Mouse (Mus musculus) stomach, embryonic 16.5 days (tissue): ENCODE results near the gene Zglp1. TPM values are rescaled to one million over a fixed set of nuclear protein-coding genes. Genes with fewer than 3 reads are reported as not detected.

Source experiments
- ATAC-seq: fragments of 200-750 bp; cut with Nextera tagmentation; 2 replicates; pipeline ENCODE4 v1.8.0; 2017; ENCODE audit warnings: moderate number of reproducible peaks, moderate TSS enrichment; ENCODE audit not compliant: insufficient read depth, low FRiP score
- H3K27ac ChIP-seq: fragments of 300-500 bp; sonication (generic); 2 replicates; pipeline ENCODE4 v1.5.1; 2014; ENCODE audit warnings: low read length
- H3K27me3 ChIP-seq: fragments of 300-500 bp; sonication (generic); 2 replicates; pipeline ENCODE4 v1.6.1; 2014; ENCODE audit warnings: low read length, control low read depth, mixed read lengths; ENCODE audit not compliant: control insufficient read depth, insufficient read depth
- H3K36me3 ChIP-seq: fragments of 300-500 bp; sonication (generic); 2 replicates; pipeline ENCODE4 v1.6.1; 2014; ENCODE audit warnings: low read length; ENCODE audit not compliant: control insufficient read depth, insufficient read depth
- H3K4me1 ChIP-seq: fragments of 300-500 bp; sonication (generic); 2 replicates; pipeline ENCODE4 v1.6.1; 2014; ENCODE audit warnings: low read length, control low read depth, mixed read lengths; ENCODE audit not compliant: control insufficient read depth, insufficient read depth
- H3K4me2 ChIP-seq: fragments of 300-500 bp; sonication (generic); 2 replicates; pipeline ENCODE4 v1.6.1; 2014; ENCODE audit warnings: low read depth, low read length, mixed read lengths
- H3K4me3 ChIP-seq: fragments of 300-500 bp; sonication (generic); replicated peaks from 2 replicates; pipeline ENCODE4 v1.5.1; 2014; ENCODE audit warnings: mild to moderate bottlenecking, low read length
- H3K9ac ChIP-seq: fragments of 300-500 bp; sonication (generic); 2 replicates; pipeline ENCODE4 v1.6.1; 2014; ENCODE audit warnings: low read length
- H3K9me3 ChIP-seq: fragments of 300-500 bp; sonication (generic); replicated peaks from 2 replicates; pipeline ENCODE4 v1.6.1; 2016; ENCODE audit warnings: low read length, control low read depth; ENCODE audit not compliant: control insufficient read depth
- WGBS: fragments of 180-500 bp; shearing (Covaris S2); extraction: QIAGEN DNeasy Blood & Tissue Kit; methylation state at CpG from one replicate; pipeline ENCODE4 v1.1.7; 2014; 5-methylcytosine and 5-hydroxymethylcytosine counted together
- polyA plus RNA-seq: library from polyadenylated mRNA; unstranded; fragments of >200 nt; fragmentation: Nextera tagmentation; extraction: Ambion mirVana; gene quantifications from 2 replicates; pipeline ENCODE4 v1.2.1, GENCODE M21; 2015

The Zglp1 gene
- polyA plus RNA-seq, 1 experiment from 2014 or later: 0.89 TPM

- Histone ChIP-seq H3K4me3 (no peak overlapping the region), H3K36me3 (no peaks in the 10 kb centered on the region), H3K9ac (no peak overlapping the region), H3K27me3 (peaks cover 10% of the 10 kb centered on the region; the same call in 1 of the 2 replicates), H3K9me3 (no peaks in the 10 kb centered on the region), H3K27ac (no peak overlapping the region), H3K4me1 (peaks cover 15% of the 10 kb centered on the region), H3K4me2 (no peak overlapping the region)
- 75% methylated on average over 12 of the region's 12 CpGs for WGBS
- ATAC-seq: no peak
These were observed 40.0 kb downstream of the Zglp1 start for GRCm38 (mm10) chr9:21026849-21027248.

GRCm38 (mm10) chr9:21025258-21025810 lies 41.6 kb downstream of the Zglp1 start:
- peak overlapping the region; percentile 36; the same call in 1 of the 2 replicates for H3K4me2 ChIP-seq
- 53% methylated on average over 19 of the region's 19 CpGs for WGBS
- H3K4me1 ChIP-seq: peaks cover 14% of the 10 kb centered on the region
- peak overlapping the region; percentile 68; the same call in 1 of the 2 replicates for H3K27ac ChIP-seq
- H3K27me3 ChIP-seq: 0 out of 2 replicates have a peak, but pooled peaks cover 8% of the 10 kb centered on the region
- H3K9ac ChIP-seq: peak overlapping the region; percentile 2; the same call in 1 of the 2 replicates
- H3K4me3 ChIP-seq: no peak overlapping the region; the same call in 1 of the 2 replicates
- H3K36me3 ChIP-seq: no peaks in the 10 kb centered on the region
- H3K9me3 ChIP-seq: no peaks in the 10 kb centered on the region
- ATAC-seq: peak; percentile 28; the same call in 1 of the 2 replicates

DNA sequence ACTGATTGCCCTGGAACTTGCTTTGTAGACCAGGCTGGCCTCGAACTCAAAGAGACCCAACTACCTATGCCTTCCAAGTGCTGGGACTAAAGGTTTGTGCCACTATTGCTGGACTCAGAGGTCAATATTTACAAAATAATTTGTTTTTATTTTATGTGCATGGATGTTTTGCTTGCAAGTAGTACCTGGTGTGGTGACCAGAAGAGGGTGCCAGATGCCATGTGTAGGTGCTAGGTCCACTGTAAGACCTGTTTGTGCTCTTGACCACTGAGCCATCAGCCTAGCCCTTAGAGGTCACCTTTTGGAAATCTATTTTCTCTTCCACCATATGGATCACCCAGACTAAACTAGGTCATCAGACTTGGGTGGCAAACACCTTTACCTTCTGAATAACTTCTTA lies 44.2 kb downstream of the Zglp1 start:
- Histone ChIP-seq H3K27ac (no peak overlapping the region), H3K4me1 (peaks cover 2% of the 10 kb centered on the region; the same call in 1 of the 2 replicates), H3K36me3 (no peaks in the 10 kb centered on the region), H3K27me3 (no peaks in the 10 kb centered on the region), H3K9me3 (no peaks in the 10 kb centered on the region), H3K4me2 (no peak overlapping the region), H3K4me3 (no peak overlapping the region), H3K9ac (no peak overlapping the region)
- WGBS: 79% methylated on average over 1 of the region's 1 CpGs
- ATAC-seq: no peak

DNA sequence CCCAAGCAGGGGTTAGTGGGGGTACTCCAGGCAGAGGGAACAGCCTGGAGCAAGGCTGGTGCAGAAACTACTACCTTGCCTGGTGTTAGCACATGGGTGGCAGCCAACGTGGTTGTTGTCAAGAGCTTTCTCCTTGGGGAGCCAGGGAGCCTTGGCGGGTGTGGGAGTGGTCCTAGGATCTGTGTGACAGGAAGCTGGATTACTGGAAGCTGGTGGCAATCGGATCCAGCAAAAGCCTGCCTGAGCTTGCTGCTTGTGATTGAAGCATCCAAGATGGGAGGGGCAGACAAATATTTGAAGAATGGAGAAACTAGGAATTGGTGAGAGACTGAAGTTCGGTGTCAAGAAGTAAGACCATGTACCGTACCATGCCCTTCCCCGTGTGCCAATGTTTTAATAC lies 44.6 kb downstream of the Zglp1 start:
- WGBS: 45% methylated on average over 6 of the region's 6 CpGs
- ATAC-seq: no peak
- H3K4me1 ChIP-seq: peaks cover 4% of the 10 kb centered on the region; the same call in 1 of the 2 replicates
- no peaks in the 10 kb centered on the region for H3K9me3 ChIP-seq
- no peak overlapping the region for H3K4me3 ChIP-seq
- H3K36me3 ChIP-seq: no peaks in the 10 kb centered on the region
- no peak overlapping the region for H3K9ac ChIP-seq
- peaks cover 2% of the 10 kb centered on the region for H3K27me3 ChIP-seq
- H3K4me2 ChIP-seq: no peak overlapping the region
- no peak overlapping the region for H3K27ac ChIP-seq

DNA sequence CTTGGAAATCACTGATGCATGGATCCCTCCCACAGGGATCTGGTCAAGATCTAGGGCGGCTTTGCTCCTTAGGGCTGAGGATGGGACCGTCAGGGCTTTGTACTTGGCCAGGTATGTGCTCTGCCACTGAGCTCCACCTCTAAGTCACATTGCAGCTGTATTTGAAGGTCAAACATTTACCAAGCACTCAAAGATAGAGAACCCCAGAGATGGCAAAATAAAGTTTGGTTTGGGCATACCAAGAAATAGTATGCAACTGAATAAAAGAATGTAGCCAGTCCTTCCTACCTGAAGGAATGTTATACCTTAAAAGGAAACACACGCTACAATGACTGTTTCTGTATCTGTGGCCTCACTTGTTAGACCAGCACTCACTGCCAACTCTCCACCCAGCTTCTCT lies 45.5 kb downstream of the Zglp1 start:
- Histone ChIP-seq H3K27ac (no peak overlapping the region), H3K9me3 (no peaks in the 10 kb centered on the region), H3K27me3 (peaks cover 10% of the 10 kb centered on the region), H3K4me1 (peaks cover 12% of the 10 kb centered on the region), H3K4me3 (no peak overlapping the region), H3K36me3 (no peaks in the 10 kb centered on the region), H3K4me2 (no peak overlapping the region), H3K9ac (no peak overlapping the region)
- no peak for ATAC-seq
- 80% methylated on average over 3 of the region's 3 CpGs for WGBS

DNA sequence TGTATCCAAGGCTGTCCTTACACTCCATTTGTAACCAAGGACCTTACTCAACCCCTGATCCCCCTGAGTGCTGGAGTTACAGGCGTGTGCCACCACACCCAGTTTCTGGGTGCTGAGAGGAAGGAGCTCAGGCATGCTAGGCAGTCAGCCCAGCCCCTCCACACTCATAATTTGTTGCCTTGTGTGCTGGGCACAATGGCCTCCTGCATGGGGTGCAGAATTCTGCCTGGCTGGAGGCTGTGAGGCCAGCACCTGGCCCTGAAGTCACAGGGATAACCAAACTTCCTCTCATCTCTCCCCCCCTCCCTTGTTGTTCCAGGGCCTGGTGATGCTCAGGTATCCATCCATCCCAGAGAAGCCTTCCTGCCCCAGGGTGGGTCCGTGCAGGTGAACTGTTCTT lies 48.3 kb downstream of the Zglp1 start:
- no peak overlapping the region for H3K9ac ChIP-seq
- H3K27me3 ChIP-seq: peaks cover 10% of the 10 kb centered on the region
- no peaks in the 10 kb centered on the region for H3K36me3 ChIP-seq
- H3K4me1 ChIP-seq: peaks cover 20% of the 10 kb centered on the region
- no peak overlapping the region for H3K4me3 ChIP-seq
- no peaks in the 10 kb centered on the region for H3K9me3 ChIP-seq
- ATAC-seq: no peak
- no peak overlapping the region for H3K4me2 ChIP-seq
- 72% methylated on average over 2 of the region's 2 CpGs for WGBS
- no peak overlapping the region for H3K27ac ChIP-seq

DNA sequence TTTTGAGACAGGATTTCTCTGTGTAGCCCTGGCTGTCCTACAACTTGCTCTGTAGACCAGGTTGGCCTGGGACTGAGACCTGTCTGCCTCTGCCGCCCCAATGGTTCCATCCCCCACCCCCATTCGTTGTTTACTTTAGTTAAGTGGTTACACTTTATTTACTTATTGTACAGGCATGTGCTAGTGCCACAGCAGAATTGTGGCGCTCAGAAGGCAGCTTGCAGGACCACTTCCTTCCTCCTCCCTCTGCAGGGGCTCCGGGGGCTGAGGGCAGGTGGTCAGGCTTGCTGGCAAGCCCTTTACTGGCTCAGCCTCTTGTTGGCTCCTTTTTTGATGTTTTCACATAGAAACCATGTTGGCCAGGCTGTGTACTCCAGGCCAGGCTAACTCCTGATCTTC lies 49.7 kb downstream of the Zglp1 start:
- H3K36me3 ChIP-seq: no peaks in the 10 kb centered on the region
- H3K4me3 ChIP-seq: peak overlapping the region; percentile 52
- H3K9ac ChIP-seq: no peak overlapping the region; the same call in 1 of the 2 replicates
- peaks cover 10% of the 10 kb centered on the region for H3K27me3 ChIP-seq
- peak overlapping the region; percentile 72 for H3K4me2 ChIP-seq
- no peak overlapping the region for H3K27ac ChIP-seq
- WGBS: 33% methylated on average over 4 of the region's 4 CpGs
- H3K9me3 ChIP-seq: no peaks in the 10 kb centered on the region
- ATAC-seq: no peak
- H3K4me1 ChIP-seq: peaks cover 23% of the 10 kb centered on the region

DNA sequence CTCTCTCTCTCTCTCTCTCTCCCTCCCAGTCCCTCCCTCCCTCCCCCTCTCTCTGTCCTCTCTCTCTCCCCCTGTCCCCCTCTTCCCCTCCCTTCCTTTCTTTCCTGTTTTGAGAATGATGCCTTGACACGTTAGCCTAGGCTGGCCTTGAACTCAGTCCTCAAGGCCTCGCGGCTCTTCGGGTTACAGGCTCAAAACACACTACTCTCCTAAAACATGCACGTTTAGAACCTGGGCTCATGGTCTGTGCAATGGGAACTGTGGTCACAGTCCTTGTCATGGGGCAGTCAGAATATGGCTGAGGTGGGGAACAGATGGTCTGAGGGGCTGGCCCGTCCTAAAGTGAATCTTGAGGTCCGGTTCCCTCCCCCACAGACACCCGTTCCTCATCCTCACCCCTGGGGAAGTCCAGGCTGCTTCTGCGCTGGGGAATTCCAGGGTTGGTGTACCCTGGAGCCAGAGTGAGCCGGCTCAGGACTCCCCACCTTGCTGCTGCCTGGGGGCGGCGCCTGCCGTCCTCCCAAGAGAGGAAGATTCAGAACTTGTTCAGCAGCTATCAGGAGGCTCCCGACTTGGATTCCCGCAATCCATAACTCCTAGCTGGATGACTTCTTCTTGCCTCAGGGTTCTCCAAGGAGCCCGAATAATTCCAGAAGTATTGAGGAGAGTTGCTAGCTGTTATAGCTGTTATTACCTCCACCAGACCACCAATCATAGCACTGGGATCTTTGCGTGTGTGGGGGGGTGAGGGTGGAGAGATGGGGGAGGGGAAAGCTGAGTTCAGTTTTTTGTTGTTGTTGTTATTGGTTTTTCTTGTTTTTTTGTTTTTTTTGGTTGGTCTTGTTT lies 50.3 kb downstream of the Zglp1 start:
- Histone ChIP-seq H3K9ac (peak overlapping the region; percentile 68), H3K4me3 (peak overlapping the region; percentile 52), H3K4me1 (peaks cover 24% of the 10 kb centered on the region), H3K9me3 (no peaks in the 10 kb centered on the region), H3K4me2 (peak overlapping the region; percentile 72), H3K36me3 (no peaks in the 10 kb centered on the region), H3K27ac (no peak overlapping the region), H3K27me3 (peaks cover 10% of the 10 kb centered on the region)
- WGBS: 5% methylated on average over 17 of the region's 17 CpGs
- no peak for ATAC-seq

DNA sequence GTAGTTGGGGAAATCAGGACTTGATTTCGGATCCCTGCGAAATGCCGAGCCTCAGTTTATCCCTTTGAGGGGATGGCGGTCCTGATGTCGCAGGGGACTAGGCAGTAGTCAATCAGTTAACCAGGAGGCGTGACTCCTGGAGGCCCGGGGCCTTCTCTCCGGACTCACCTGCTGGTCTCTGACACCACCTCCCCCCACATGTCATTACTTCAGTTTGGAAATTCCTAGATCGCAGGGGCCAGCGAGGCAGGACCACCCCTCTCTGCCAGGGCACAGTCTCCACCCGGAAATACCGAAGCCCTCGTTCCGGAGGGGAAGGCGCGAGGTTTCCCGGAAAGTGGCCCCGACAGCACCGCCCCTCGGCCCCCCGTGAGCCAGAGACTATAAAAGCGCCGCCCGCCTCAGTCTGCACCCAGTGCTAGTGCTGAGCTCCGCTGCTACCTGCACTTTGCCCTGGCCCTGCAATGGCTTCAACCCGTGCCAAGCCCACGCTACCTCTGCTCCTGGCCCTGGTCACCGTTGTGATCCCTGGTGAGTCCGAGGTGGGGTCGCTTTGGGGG lies 51.2 kb downstream of the Zglp1 start, which contains the start of gene Icam1:
TSS of gene Icam1 (plus strand) at position 415 of the 560 bp plus-strand sequence.
- Histone ChIP-seq H3K9ac (peak within 1 kb of the TSS; percentile 68), H3K9me3 (no peaks in the 10 kb centered on the region), H3K4me1 (peaks cover 24% of the 10 kb centered on the region), H3K27me3 (peaks cover 10% of the 10 kb centered on the region), H3K4me2 (peak within 1 kb of the TSS; percentile 72), H3K27ac (peak within 1 kb of the TSS; percentile 38; the same call in 1 of the 2 replicates), H3K4me3 (peak within 1 kb of the TSS; percentile 52), H3K36me3 (no peaks in the 10 kb centered on the region)
- ATAC-seq: peak; percentile 71
- WGBS: under 1% methylated on average over 30 of the region's 30 CpGs
